Mouse (Mus musculus): ENCODE measurements around the gene Kif27. TPM values are rescaled to one million over a fixed set of nuclear protein-coding genes. Genes with fewer than 3 reads are reported as not detected.
"Not testable (repeated sequence)": the region's sequence is repeated elsewhere in the genome, so short reads cannot be mapped to it uniquely, and the experiment has no call there.

Kif27 gene
- 0.93 and 0.97 TPM in 2 replicates for polyA plus RNA-seq (2016; fragmentation: Nextera tagmentation; extraction: Ambion mirVana)

- no peaks in the 10 kb centered on the region for H3K36me3 ChIP-seq (replicated peaks)
- 1% methylated on average over 84 of the region's 85 CpGs for WGBS
- DNase-seq (ENCODE audit: extremely low spot score, low spot score) = peak; percentile 90
- 0 out of 2 replicates have a peak, but pooled peaks cover 3% of the 10 kb centered on the region for H3K9me3 ChIP-seq
- H3K4me1 ChIP-seq = peaks cover 12% of the 10 kb centered on the region
- peak within 1 kb of the TSS; percentile 81 for H3K4me3 ChIP-seq
- peaks cover 21% of the 10 kb centered on the region for H3K27me3 ChIP-seq (ENCODE audit: poor library complexity, severe bottlenecking)
- peak within 1 kb of the TSS; percentile 85 for H3K27ac ChIP-seq
These were observed at the start of gene Kif27 for GRCm38 (mm10) chr13:58358629-58359303. Kif27 (minus strand) TSS chr13:58359122.

GRCm38 (mm10) chr13:58403243-58403642 is 44.3 kb upstream of the Kif27 start, which contains the start of gene Hnrnpk:
Hnrnpk (minus strand) TSS chr13:58403343.
- WGBS = 9% methylated on average over 17 of the region's 17 CpGs
- peak within 1 kb of the TSS; percentile 98 for H3K4me3 ChIP-seq
- H3K36me3 ChIP-seq (replicated peaks) = peaks cover 32% of the 10 kb centered on the region
- H3K4me1 ChIP-seq = peaks cover 25% of the 10 kb centered on the region
- peak within 1 kb of the TSS; percentile 100 for H3K27ac ChIP-seq
- DNase-seq (ENCODE audit: extremely low spot score, low spot score); H3K27me3 ChIP-seq (ENCODE audit: poor library complexity, severe bottlenecking); H3K9me3 ChIP-seq: not testable (repeated sequence)

DNA sequence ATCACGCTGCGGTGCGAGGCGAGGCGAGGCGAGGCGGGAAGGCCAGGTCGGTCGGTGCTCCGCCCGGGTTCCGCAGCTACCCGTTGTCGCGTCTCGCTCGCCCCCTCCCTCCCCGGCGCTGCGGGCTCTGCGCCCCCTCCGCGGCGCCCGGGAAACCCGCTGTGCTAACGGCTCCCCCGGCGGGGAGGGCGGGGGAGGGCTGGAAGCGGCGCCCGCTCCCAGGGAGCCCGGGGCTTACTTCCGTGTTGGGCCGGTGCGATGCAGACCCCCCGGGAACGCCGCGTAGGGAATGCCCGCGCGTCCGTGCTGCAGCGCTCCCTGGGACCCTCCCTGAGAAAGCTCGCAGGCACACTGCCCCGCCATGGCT is 43.8 kb upstream of the Kif27 start:
- no peaks in the 10 kb centered on the region for H3K9me3 ChIP-seq
- peaks cover 37% of the 10 kb centered on the region for H3K36me3 ChIP-seq (replicated peaks)
- peak overlapping the region; percentile 98 for H3K4me3 ChIP-seq
- DNase-seq (ENCODE audit: extremely low spot score, low spot score) = no peak
- under 1% methylated on average over 47 of the region's 48 CpGs for WGBS
- no peaks in the 10 kb centered on the region for H3K27me3 ChIP-seq (ENCODE audit: poor library complexity, severe bottlenecking)
- H3K27ac ChIP-seq = peak overlapping the region; percentile 100
- peaks cover 25% of the 10 kb centered on the region for H3K4me1 ChIP-seq

DNA sequence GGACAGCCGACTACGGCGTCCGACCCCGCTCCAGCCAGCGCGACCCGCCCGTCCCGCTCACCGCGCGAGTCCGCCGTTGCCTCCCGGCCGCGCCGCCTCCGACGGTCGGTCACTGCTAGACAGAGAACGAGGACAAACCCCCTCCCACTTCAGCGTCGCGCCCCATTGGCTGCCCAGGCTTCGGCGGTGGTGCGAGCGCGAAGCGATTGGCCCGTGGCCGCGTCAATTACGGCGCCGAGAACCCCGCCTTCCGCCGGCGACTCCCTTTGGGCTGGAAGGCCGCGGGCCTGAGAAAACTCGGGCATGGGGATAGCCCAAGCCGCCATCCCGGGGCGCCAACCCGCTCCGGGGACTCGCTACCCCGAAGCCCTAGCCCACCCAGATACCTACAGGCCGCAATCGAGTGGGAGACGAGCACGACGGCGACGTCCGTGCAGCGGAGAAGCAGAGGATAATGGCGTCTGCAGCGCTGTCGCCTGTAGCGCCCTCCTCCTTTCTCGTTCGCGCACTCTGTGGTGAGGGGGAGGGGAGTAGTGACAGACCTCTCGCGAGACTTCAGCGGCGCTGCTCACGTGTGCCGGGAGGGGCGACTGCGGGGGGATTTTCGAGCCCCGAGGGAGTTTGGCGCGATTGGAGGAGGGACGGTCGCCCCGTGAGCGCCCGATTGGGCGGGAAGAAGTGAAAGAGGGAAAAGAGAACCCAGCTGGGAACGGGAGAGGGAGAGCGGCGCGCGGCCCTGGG is 43.3 kb upstream of the Kif27 start, which contains the start of gene Rmi1:
Rmi1 (plus strand) TSS at position 246 of the 741 bp plus-strand sequence.
- WGBS = under 1% methylated on average over 91 of the region's 91 CpGs
- DNase-seq (ENCODE audit: extremely low spot score, low spot score) = peak; percentile 99
- peaks cover 37% of the 10 kb centered on the region for H3K36me3 ChIP-seq (replicated peaks)

DNA sequence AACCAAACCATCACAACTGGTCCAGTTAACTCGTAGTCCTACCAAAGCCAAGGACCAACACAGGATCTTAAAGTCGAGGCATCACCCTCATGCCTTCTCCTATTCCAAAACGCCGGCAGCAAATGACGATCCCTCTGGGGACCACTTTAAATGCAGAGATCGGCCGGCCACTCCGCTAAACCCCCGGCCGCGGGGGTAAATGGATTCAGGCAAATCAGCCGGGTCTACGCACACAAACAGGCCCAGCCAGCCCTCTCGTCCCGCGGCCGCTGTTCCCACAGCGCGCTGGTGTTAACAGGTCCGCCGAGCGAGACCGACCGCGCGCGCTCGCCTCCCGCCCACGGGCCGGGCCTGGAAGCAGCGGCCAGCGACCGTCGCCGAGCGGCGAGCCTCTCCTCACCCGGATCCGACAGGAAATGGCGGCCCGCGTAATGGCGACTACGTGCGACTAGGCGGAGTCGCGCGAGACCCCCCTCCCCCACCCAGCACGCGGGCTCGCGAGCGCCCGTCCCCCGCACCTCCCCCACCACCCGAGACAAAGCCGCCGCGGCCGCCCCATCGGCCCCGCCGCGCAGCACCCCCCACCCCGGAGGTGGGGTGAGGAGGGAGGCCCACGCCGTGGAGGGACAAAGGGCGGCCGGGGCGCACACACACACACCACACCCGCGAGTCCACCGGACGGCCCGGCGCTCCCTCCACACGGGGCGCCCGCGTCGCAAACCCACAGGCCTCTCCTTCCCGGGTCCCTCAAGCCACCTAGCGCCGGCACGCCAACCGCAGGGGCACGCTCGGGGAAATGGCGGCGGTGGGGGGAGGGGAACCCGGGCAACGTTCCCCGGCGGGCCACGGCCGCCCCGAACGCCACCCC is 42.4 kb upstream of the Kif27 start:
- Histone ChIP-seq H3K36me3 (replicated peaks) (peaks cover 38% of the 10 kb centered on the region), H3K9me3 (no peaks in the 10 kb centered on the region), H3K4me1 (peaks cover 25% of the 10 kb centered on the region), H3K4me3 (peak overlapping the region; percentile 98), H3K27ac (peak overlapping the region; percentile 100), H3K27me3 (ENCODE audit: poor library complexity, severe bottlenecking) (no peaks in the 10 kb centered on the region)
- peak; percentile 81 for DNase-seq (ENCODE audit: extremely low spot score, low spot score)
- under 1% methylated on average over 91 of the region's 100 CpGs for WGBS

More for the DNA sequence above, 43.3 kb upstream of the Kif27 start, which contains the start of gene Rmi1:
- peak within 1 kb of the TSS; percentile 98 for H3K4me3 ChIP-seq
- H3K27me3 ChIP-seq (ENCODE audit: poor library complexity, severe bottlenecking) = no peaks in the 10 kb centered on the region
- peak within 1 kb of the TSS; percentile 100 for H3K27ac ChIP-seq
- H3K9me3 ChIP-seq = no peaks in the 10 kb centered on the region
- H3K4me1 ChIP-seq = peaks cover 25% of the 10 kb centered on the region

DNA sequence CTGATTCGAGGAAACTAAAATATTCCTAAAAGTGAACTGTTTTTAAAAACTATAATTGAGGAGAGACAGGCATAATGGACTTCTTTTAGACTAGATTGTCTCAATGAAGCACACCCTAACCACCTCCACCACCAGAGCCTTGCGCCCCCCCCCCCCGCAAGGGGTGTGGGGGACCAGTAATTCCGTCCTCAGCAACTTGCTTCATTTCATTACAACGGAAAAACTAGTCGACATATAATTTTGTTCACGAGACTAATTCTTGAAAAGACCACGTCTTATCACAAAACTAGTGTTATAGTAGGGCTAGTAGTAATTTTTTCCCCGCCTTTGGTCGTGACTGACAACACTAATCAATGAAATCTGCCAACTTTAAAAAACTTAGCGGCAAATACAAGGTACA is 41.7 kb upstream of the Kif27 start:
- Histone ChIP-seq H3K36me3 (replicated peaks) (peaks cover 44% of the 10 kb centered on the region), H3K27ac (peak overlapping the region; percentile 100), H3K9me3 (no peaks in the 10 kb centered on the region), H3K4me3 (peak overlapping the region; percentile 98), H3K4me1 (peaks cover 25% of the 10 kb centered on the region), H3K27me3 (ENCODE audit: poor library complexity, severe bottlenecking) (no peaks in the 10 kb centered on the region)
- DNase-seq (ENCODE audit: extremely low spot score, low spot score) = peak; percentile 20
- WGBS = 1% methylated on average over 11 of the region's 11 CpGs

DNA sequence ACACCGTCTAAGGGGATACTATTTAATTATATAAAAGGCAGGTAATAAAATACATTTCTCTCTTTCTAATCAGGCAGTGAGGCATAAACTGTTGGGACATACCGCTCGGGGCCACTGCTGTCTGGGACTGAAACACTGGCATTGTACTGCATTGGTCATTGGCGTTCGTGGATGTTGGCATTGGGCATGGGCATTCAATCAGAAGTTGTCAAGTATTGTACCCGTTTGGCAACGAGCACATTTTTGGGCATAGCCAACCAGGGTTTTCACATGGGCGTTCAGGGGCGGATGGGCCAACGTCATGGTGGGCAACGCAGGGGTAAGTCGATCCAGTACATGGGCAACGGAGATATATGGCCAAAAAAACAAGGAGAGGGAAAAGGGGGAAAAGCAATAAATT is 38.7 kb upstream of the Kif27 start:
- peaks cover 10% of the 10 kb centered on the region for H3K4me1 ChIP-seq
- no peak overlapping the region for H3K27ac ChIP-seq
- H3K9me3 ChIP-seq = no peaks in the 10 kb centered on the region
- 95% methylated on average over 13 of the region's 13 CpGs for WGBS
- DNase-seq (ENCODE audit: extremely low spot score, low spot score) = no peak
- H3K27me3 ChIP-seq (ENCODE audit: poor library complexity, severe bottlenecking) = no peaks in the 10 kb centered on the region
- no peak overlapping the region for H3K4me3 ChIP-seq
- H3K36me3 ChIP-seq (replicated peaks) = peaks cover 74% of the 10 kb centered on the region

DNA sequence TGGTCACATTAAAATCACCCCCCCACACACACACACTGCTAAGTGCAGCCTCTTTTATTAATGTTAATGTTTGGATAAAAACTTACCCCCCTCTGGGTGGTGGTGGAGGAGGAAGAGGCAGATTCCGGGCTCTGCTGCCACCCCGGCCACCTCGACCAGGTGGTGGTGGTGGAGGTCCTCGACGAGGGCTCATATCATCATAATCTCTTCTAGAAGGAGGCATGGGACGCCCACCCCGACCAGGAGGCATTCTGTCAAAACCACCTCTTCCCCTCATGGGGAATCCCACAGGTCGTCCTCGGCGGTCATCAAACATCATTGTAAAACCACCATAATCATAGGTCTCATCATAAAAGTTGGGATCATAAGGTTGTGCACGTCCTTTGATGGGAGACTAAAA is 35.5 kb upstream of the Kif27 start:
- H3K4me1 ChIP-seq; DNase-seq (ENCODE audit: extremely low spot score, low spot score); H3K9me3 ChIP-seq; H3K4me3 ChIP-seq; H3K27me3 ChIP-seq (ENCODE audit: poor library complexity, severe bottlenecking); H3K27ac ChIP-seq: not testable (repeated sequence)
- 91% methylated on average over 11 of the region's 11 CpGs for WGBS
- peaks cover 98% of the 10 kb centered on the region for H3K36me3 ChIP-seq (replicated peaks)

GRCm38 (mm10) chr13:58389324-58389951 is 30.5 kb upstream of the Kif27 start:
- H3K9me3 ChIP-seq = no peaks in the 10 kb centered on the region
- H3K4me1 ChIP-seq = peaks cover 12% of the 10 kb centered on the region
- no peak for DNase-seq (ENCODE audit: extremely low spot score, low spot score)
- H3K4me3 ChIP-seq = no peak overlapping the region
- no peaks in the 10 kb centered on the region for H3K27me3 ChIP-seq (ENCODE audit: poor library complexity, severe bottlenecking)
- WGBS = 90% methylated on average over 2 of the region's 2 CpGs
- peaks cover 49% of the 10 kb centered on the region for H3K36me3 ChIP-seq (replicated peaks)
- H3K27ac ChIP-seq = no peak overlapping the region

GRCm38 (mm10) chr13:58388379-58388778 is 29.5 kb upstream of the Kif27 start:
- Histone ChIP-seq H3K27ac (no peak overlapping the region), H3K27me3 (ENCODE audit: poor library complexity, severe bottlenecking) (no peaks in the 10 kb centered on the region), H3K9me3 (no peaks in the 10 kb centered on the region), H3K36me3 (replicated peaks) (peaks cover 38% of the 10 kb centered on the region), H3K4me1 (peaks cover 18% of the 10 kb centered on the region), H3K4me3 (no peak overlapping the region)
- no peak for DNase-seq (ENCODE audit: extremely low spot score, low spot score)
- WGBS = 57% methylated on average over 3 of the region's 3 CpGs

DNA sequence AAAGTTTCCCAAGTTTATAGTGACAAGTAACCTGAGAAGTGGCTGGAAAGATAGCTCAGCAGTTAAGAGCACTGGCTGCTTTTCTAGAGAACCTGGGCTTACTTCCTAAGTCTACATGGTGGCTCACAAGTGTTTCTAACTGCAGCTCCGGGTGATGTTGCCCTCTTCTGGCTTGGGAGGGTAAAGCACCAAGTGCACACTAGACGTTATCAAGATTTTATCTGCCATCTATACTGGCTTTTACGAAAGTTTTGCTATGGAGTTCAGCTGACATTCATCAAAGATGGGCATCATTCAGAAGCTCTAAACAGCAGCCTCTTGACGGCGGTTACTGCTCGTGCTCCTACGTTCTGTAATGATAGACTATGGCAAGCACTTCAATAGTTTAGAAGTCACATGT is 29.0 kb upstream of the Kif27 start:
- Histone ChIP-seq H3K4me1 (peaks cover 18% of the 10 kb centered on the region), H3K27me3 (ENCODE audit: poor library complexity, severe bottlenecking) (no peaks in the 10 kb centered on the region), H3K36me3 (replicated peaks) (peaks cover 37% of the 10 kb centered on the region), H3K4me3 (no peak overlapping the region), H3K27ac (no peak overlapping the region), H3K9me3 (no peaks in the 10 kb centered on the region)
- WGBS = 26% methylated on average over 7 of the region's 7 CpGs
- DNase-seq (ENCODE audit: extremely low spot score, low spot score) = peak; percentile 66

- 86% methylated on average over 7 of the region's 7 CpGs for WGBS
- H3K4me3 ChIP-seq = peak overlapping the region; percentile 87
- peaks cover 18% of the 10 kb centered on the region for H3K4me1 ChIP-seq
- H3K36me3 ChIP-seq (replicated peaks) = peaks cover 39% of the 10 kb centered on the region
- H3K27ac ChIP-seq = peak overlapping the region; percentile 92
- no peak for DNase-seq (ENCODE audit: extremely low spot score, low spot score)
- H3K27me3 ChIP-seq (ENCODE audit: poor library complexity, severe bottlenecking) = no peaks in the 10 kb centered on the region
- peaks cover 19% of the 10 kb centered on the region for H3K9me3 ChIP-seq
These were observed 26.6 kb upstream of the Kif27 start for GRCm38 (mm10) chr13:58385547-58385920.
